Mouse (Mus musculus) bone marrow macrophage, adult 2 months (primary cell): ENCODE measurements around the gene Prss56.

Source experiments
- CTCF ChIP-seq: IDR thresholded peaks from 2 replicates; pipeline ENCODE4 v1.5.1; 2012; ENCODE audit warnings: low read depth, mild to moderate bottlenecking, low read length, moderate library complexity
- POLR2A ChIP-seq: IDR thresholded peaks from 2 replicates; pipeline ENCODE4 v1.6.1; 2012; ENCODE audit warnings: mild to moderate bottlenecking, low read depth, low read length, borderline replicate concordance

- TF ChIP-seq CTCF (peak; percentile 50; the same call in 1 of the 2 replicates), POLR2A (no peak)
These were observed 1.6 kb downstream of the Prss56 start for GRCm38 (mm10) chr1:87184751-87185139.
